Mouse (Mus musculus): Measurements from ENCODE around the gene Fmo2. TPM values are rescaled to one million over a fixed set of nuclear protein-coding genes. Genes with fewer than 3 reads are reported as not detected.

Fmo2 gene
- polyA plus RNA-seq, 1 experiment: 0.84 TPM

GRCm38 (mm10) chr1:162857766-162858747, 40.5 kb downstream of the Fmo2 start:
- Histone ChIP-seq H3K4me3 (ENCODE audit: extremely low read depth, insufficient read depth, insufficient read length) (no peak overlapping the region), H3K27ac (ENCODE audit: insufficient read depth, low read length) (no peak overlapping the region)
- no peak for DNase-seq (ENCODE audit: low read depth in 1 of 2, low spot score in 2 of 2)

DNA sequence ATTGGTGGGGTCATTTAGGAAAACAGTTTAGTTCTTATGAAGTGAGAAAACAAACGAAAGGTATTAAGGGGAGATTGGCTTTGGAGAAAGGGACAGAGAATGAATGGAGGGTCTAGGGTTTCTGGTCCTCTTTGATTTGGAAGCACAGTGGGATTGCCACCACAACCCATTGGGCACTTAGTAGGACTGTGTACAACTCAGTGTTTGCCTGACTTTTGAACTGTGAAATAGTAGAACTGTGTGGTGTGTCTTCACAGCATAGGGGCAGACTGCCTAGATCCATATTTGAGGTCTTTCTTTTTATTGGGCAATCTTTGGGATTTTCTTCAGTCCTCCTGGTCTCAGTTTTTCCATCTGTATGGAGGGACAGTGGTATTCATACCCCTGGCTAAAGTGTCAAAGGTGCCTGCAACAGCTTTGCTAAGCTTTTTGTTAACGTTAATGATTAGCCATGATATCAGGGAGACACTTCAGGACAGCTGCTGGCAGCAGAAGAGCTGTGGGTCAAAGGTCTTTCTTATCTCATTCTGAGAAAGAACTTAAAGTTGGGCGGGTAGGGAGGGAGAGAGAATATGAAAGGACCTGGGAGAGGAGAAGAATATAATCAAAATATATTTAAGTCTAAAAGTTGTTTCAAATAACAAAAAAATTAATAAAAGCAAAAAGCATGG, 44.6 kb downstream of the Fmo2 start:
- TF ChIP-seq POLR2A (IDR thresholded peaks at IDR 0.05; ENCODE audit: low read depth, low read length) (no peak), CTCF (IDR thresholded peaks at IDR 0.05; ENCODE audit: extremely low read depth, insufficient read depth, insufficient read length, insufficient replicate concordance) (no peak)
- Histone ChIP-seq H3K27me3 (ENCODE audit: control insufficient read depth, insufficient read depth, low read length) (no peaks in the 10 kb centered on the region), H3K4me1 (ENCODE audit: control insufficient read depth, insufficient read depth, insufficient read length) (no peaks in the 10 kb centered on the region), H3K36me3 (ENCODE audit: control insufficient read depth, insufficient read depth, low read length) (no peaks in the 10 kb centered on the region), H3K27ac (ENCODE audit: insufficient read depth, low read length) (no peak overlapping the region), H3K4me3 (ENCODE audit: extremely low read depth, insufficient read depth, insufficient read length) (no peak overlapping the region)
- no peak for DNase-seq (ENCODE audit: low read depth in 1 of 2, low spot score in 2 of 2)
- WGBS: 73% methylated on average over 3 of the region's 3 CpGs

More at GRCm38 (mm10) chr1:162857766-162858747, 40.5 kb downstream of the Fmo2 start:
- Histone ChIP-seq H3K27me3 (ENCODE audit: control insufficient read depth, insufficient read depth, low read length) (no peaks in the 10 kb centered on the region), H3K36me3 (ENCODE audit: control insufficient read depth, insufficient read depth, low read length) (no peaks in the 10 kb centered on the region), H3K4me1 (ENCODE audit: control insufficient read depth, insufficient read depth, insufficient read length) (no peaks in the 10 kb centered on the region)
- TF ChIP-seq POLR2A (IDR thresholded peaks at IDR 0.05; ENCODE audit: low read depth, low read length) (no peak), CTCF (IDR thresholded peaks at IDR 0.05; ENCODE audit: extremely low read depth, insufficient read depth, insufficient read length, insufficient replicate concordance) (no peak)
- WGBS: 82% methylated on average over 18 of the region's 18 CpGs

GRCm38 (mm10) chr1:162847554-162847953, 51.0 kb downstream of the Fmo2 start:
- TF ChIP-seq CTCF (IDR thresholded peaks at IDR 0.05; ENCODE audit: extremely low read depth, insufficient read depth, insufficient read length, insufficient replicate concordance): no peak
- no peak for TF ChIP-seq POLR2A (IDR thresholded peaks at IDR 0.05; ENCODE audit: low read depth, low read length)
- WGBS: 94% methylated on average over 6 of the region's 6 CpGs
- H3K27me3 ChIP-seq (ENCODE audit: control insufficient read depth, insufficient read depth, low read length): no peaks in the 10 kb centered on the region
- H3K36me3 ChIP-seq (ENCODE audit: control insufficient read depth, insufficient read depth, low read length): no peaks in the 10 kb centered on the region
- no peak overlapping the region for H3K27ac ChIP-seq (ENCODE audit: insufficient read depth, low read length)
- no peak for DNase-seq (ENCODE audit: low read depth in 1 of 2, low spot score in 2 of 2)
- H3K4me1 ChIP-seq (ENCODE audit: control insufficient read depth, insufficient read depth, insufficient read length): no peaks in the 10 kb centered on the region
- H3K4me3 ChIP-seq (ENCODE audit: extremely low read depth, insufficient read depth, insufficient read length): no peak overlapping the region

GRCm38 (mm10) chr1:162840211-162840610, 58.3 kb downstream of the Fmo2 start:
- no peak for DNase-seq (ENCODE audit: low read depth in 1 of 2, low spot score in 2 of 2)
- no peaks in the 10 kb centered on the region for H3K4me1 ChIP-seq (ENCODE audit: control insufficient read depth, insufficient read depth, insufficient read length)
- TF ChIP-seq POLR2A (IDR thresholded peaks at IDR 0.05; ENCODE audit: low read depth, low read length) (no peak), CTCF (IDR thresholded peaks at IDR 0.05; ENCODE audit: extremely low read depth, insufficient read depth, insufficient read length, insufficient replicate concordance) (no peak)
- no peaks in the 10 kb centered on the region for H3K36me3 ChIP-seq (ENCODE audit: control insufficient read depth, insufficient read depth, low read length)
- H3K27ac ChIP-seq (ENCODE audit: insufficient read depth, low read length): no peak overlapping the region
- H3K4me3 ChIP-seq (ENCODE audit: extremely low read depth, insufficient read depth, insufficient read length): no peak overlapping the region
- H3K27me3 ChIP-seq (ENCODE audit: control insufficient read depth, insufficient read depth, low read length): no peaks in the 10 kb centered on the region
- WGBS: 91% methylated on average over 9 of the region's 9 CpGs

- no peak for TF ChIP-seq POLR2A (IDR thresholded peaks at IDR 0.05; ENCODE audit: low read depth, low read length)
- TF ChIP-seq CTCF (IDR thresholded peaks at IDR 0.05; ENCODE audit: extremely low read depth, insufficient read depth, insufficient read length, insufficient replicate concordance): no peak
Measured at GRCm38 (mm10) chr1:162838976-162839375, 59.5 kb downstream of the Fmo2 start.

DNA sequence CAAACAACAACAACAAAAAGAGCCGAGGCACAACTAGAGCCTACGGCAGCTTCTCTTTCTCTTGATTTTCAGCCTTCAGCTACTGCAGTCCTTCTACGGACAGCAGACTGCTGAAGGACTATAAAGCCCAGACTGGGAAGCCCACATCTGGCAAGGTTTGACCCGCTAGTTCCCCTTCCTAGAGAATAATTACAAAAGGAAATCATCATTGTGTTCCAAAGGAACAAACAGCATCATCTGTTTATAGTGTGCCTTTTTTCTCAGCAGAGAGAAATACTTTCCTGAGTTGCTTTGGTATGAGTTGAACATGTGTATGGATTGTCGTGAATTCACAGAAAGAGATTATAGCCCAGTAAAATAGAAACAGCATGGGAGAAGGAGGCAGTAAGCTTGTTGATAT, 64.2 kb downstream of the Fmo2 start:
- WGBS: 80% methylated on average over 5 of the region's 5 CpGs
- Histone ChIP-seq H3K36me3 (ENCODE audit: control insufficient read depth, insufficient read depth, low read length) (no peaks in the 10 kb centered on the region), H3K4me1 (ENCODE audit: control insufficient read depth, insufficient read depth, insufficient read length) (no peaks in the 10 kb centered on the region), H3K4me3 (ENCODE audit: extremely low read depth, insufficient read depth, insufficient read length) (no peak overlapping the region), H3K27ac (ENCODE audit: insufficient read depth, low read length) (no peak overlapping the region), H3K27me3 (ENCODE audit: control insufficient read depth, insufficient read depth, low read length) (no peaks in the 10 kb centered on the region)
- DNase-seq (ENCODE audit: low read depth in 1 of 2, low spot score in 2 of 2): no peak
- TF ChIP-seq POLR2A (IDR thresholded peaks at IDR 0.05; ENCODE audit: low read depth, low read length) (no peak), CTCF (IDR thresholded peaks at IDR 0.05; ENCODE audit: extremely low read depth, insufficient read depth, insufficient read length, insufficient replicate concordance) (no peak)

More at GRCm38 (mm10) chr1:162838976-162839375, 59.5 kb downstream of the Fmo2 start:
- H3K36me3 ChIP-seq (ENCODE audit: control insufficient read depth, insufficient read depth, low read length): no peaks in the 10 kb centered on the region
- DNase-seq (ENCODE audit: low read depth in 1 of 2, low spot score in 2 of 2): no peak
- H3K27ac ChIP-seq (ENCODE audit: insufficient read depth, low read length): no peak overlapping the region
- H3K4me3 ChIP-seq (ENCODE audit: extremely low read depth, insufficient read depth, insufficient read length): no peak overlapping the region
- H3K4me1 ChIP-seq (ENCODE audit: control insufficient read depth, insufficient read depth, insufficient read length): no peaks in the 10 kb centered on the region
- H3K27me3 ChIP-seq (ENCODE audit: control insufficient read depth, insufficient read depth, low read length): no peaks in the 10 kb centered on the region
- WGBS: 92% methylated on average over 6 of the region's 6 CpGs
